11 mouse cellular contexts compared by ENCODE assay signal in genomic region chr1:106715111-106716083, GRCm38 (mm10). TPM values are rescaled to one million over a fixed set of nuclear protein-coding genes. Genes with fewer than 3 reads are reported as not detected.
DNase-seq lines count a peak whose midpoint lies in the region; ATAC-seq and TF ChIP-seq lines count a peak whose summit lies in the region.
"Had no signal": no experiment of that assay in that cellular context is flagged by ENCODE, and none has a peak within 500 bp of the region (broad histone marks: within the 10 kb centered on the region; RNA-seq: fewer than 3 reads in every experiment).

No protein-coding gene starts in this region.

- H3K4me3 ChIP-seq in heart, embryonic 10.5 days: peak overlapping the region; percentile 85
- H3K4me3 ChIP-seq in lung, embryonic 16.5 days (ENCODE audit: low read length): peak overlapping the region; percentile 85; the same call in 1 of the 2 replicates
- no peak overlapping the region for H3K4me3 ChIP-seq in midbrain, postnatal 0 days (ENCODE audit: low read depth, low read length)

- no peak for DNase-seq in heart, embryonic 10.5 days (ENCODE audit: low spot score)
- DNase-seq in heart, adult 8-10 months (ENCODE audit: low spot score): no peak
- no peak for DNase-seq in lung, postnatal 14 days
- DNase-seq in induced T-regulatory cell, adult 2 months (ENCODE audit: low read depth): peak; percentile 18
- DNase-seq in midbrain, postnatal 0 days (ENCODE audit: low spot score): no peak
- no peak for DNase-seq in thymus, adult 18-20 months
- DNase-seq in cerebellum, postnatal 4 days (ENCODE audit: low spot score in 2 of 2): no peak
- DNase-seq: layer of hippocampus, postnatal 36 days; right cerebral cortex, postnatal 25 days; thymus, postnatal 14 days had no signal

- no peak for TF ChIP-seq CTCF in midbrain, postnatal 0 days (IDR thresholded peaks at IDR 0.05)

- H3K4me1 ChIP-seq in heart, embryonic 10.5 days: peaks cover 13% of the 10 kb centered on the region
- peaks cover 11% of the 10 kb centered on the region for H3K4me1 ChIP-seq in lung, embryonic 16.5 days (replicated peaks; ENCODE audit: control insufficient read depth, insufficient read depth, low read length)
- H3K4me1 ChIP-seq in midbrain, postnatal 0 days (ENCODE audit: insufficient read depth, low read length): peaks cover 4% of the 10 kb centered on the region; the same call in 1 of the 2 replicates

- no peaks in the 10 kb centered on the region for H3K9me3 ChIP-seq in heart, embryonic 10.5 days
- no peaks in the 10 kb centered on the region for H3K9me3 ChIP-seq in lung, embryonic 16.5 days (ENCODE audit: control insufficient read depth, low read length)
- no peaks in the 10 kb centered on the region for H3K9me3 ChIP-seq in midbrain, postnatal 0 days (ENCODE audit: low read length)

- no peaks in the 10 kb centered on the region for H3K27me3 ChIP-seq in heart, embryonic 10.5 days (ENCODE audit: insufficient read depth, poor library complexity, severe bottlenecking)
- H3K27me3 ChIP-seq in lung, embryonic 16.5 days (ENCODE audit: control insufficient read depth, insufficient read depth, low read depth, low read length): no peaks in the 10 kb centered on the region
- no peaks in the 10 kb centered on the region for H3K27me3 ChIP-seq in midbrain, postnatal 0 days (ENCODE audit: insufficient read depth, low read length)

- H3K9ac ChIP-seq in lung, embryonic 16.5 days (ENCODE audit: low read length): no peak overlapping the region
- H3K9ac ChIP-seq in midbrain, postnatal 0 days (replicated peaks; ENCODE audit: low read length, poor library complexity, severe bottlenecking): no peak overlapping the region

- H3K4me2 ChIP-seq in lung, embryonic 16.5 days (ENCODE audit: low read depth, low read length): peak overlapping the region; percentile 95; the same call in 1 of the 2 replicates
- H3K4me2 ChIP-seq in midbrain, postnatal 0 days (ENCODE audit: low read depth, low read length, poor library complexity, severe bottlenecking): peak overlapping the region; percentile 91; the same call in 1 of the 2 replicates

- H3K27ac ChIP-seq in heart, embryonic 10.5 days: peak overlapping the region; percentile 96; the same call in 1 of the 2 replicates
- H3K27ac ChIP-seq in lung, embryonic 16.5 days (ENCODE audit: low read length): peak overlapping the region; percentile 95; the same call in 1 of the 2 replicates
- no peak overlapping the region for H3K27ac ChIP-seq in midbrain, postnatal 0 days (ENCODE audit: low read depth, low read length)

- ATAC-seq in lung, embryonic 16.5 days (ENCODE audit: low read depth): no peak
- ATAC-seq in midbrain, postnatal 0 days (ENCODE audit: low FRiP score): no peak

- WGBS in heart, embryonic 10.5 days: 82% methylated on average over 13 of the region's 13 CpGs
- 81% methylated on average over 13 of the region's 13 CpGs for WGBS in lung, embryonic 16.5 days
- 90% methylated on average over 13 of the region's 13 CpGs for WGBS in midbrain, postnatal 0 days

- no peaks in the 10 kb centered on the region for H3K36me3 ChIP-seq in heart, embryonic 10.5 days
- no peaks in the 10 kb centered on the region for H3K36me3 ChIP-seq in lung, embryonic 16.5 days (ENCODE audit: control insufficient read depth, insufficient read depth, low read length)
- H3K36me3 ChIP-seq in midbrain, postnatal 0 days (ENCODE audit: insufficient read depth, low read length): no peaks in the 10 kb centered on the region

RNA-seq across cellular contexts. Expression of gene Bcl2, which starts 1.3 kb away (rescaled TPM):
- polyA plus RNA-seq in heart, embryonic 10.5 days (2016; fragmentation: Nextera tagmentation; extraction: Ambion mirVana): 12.1 and 15.0 TPM in 2 replicates
- 1 to 10 TPM; 3.7 to 5.4 (median 4.2) TPM for total RNA-seq in heart, adult 8-10 months (2022)
- 18.5 and 19.7 TPM in 2 replicates for polyA plus RNA-seq in lung, embryonic 16.5 days (2015; fragmentation: Nextera tagmentation; extraction: Ambion mirVana)
- total RNA-seq in midbrain, postnatal 0 days (2014; rRNA removed): 13.5 and 18.8 TPM in 2 replicates
- polyA plus RNA-seq in midbrain, postnatal 0 days (2015; fragmentation: Nextera tagmentation; extraction: Ambion mirVana): 6.8 and 9.0 TPM in 2 replicates

RNA-seq across cellular contexts. Expression of gene Kdsr, which starts 44.1 kb away (rescaled TPM):
- polyA plus RNA-seq in heart, embryonic 10.5 days (2016; fragmentation: Nextera tagmentation; extraction: Ambion mirVana): 7.5 and 7.7 TPM in 2 replicates
- 1 to 10 TPM; 4.3 to 7.5 (median 5.0) TPM for total RNA-seq in heart, adult 8-10 months (2022)
- polyA plus RNA-seq in lung, embryonic 16.5 days (2015; fragmentation: Nextera tagmentation; extraction: Ambion mirVana): 17.5 and 17.7 TPM in 2 replicates
- 10.6 and 14.3 TPM in 2 replicates for total RNA-seq in midbrain, postnatal 0 days (2014; rRNA removed)
- polyA plus RNA-seq in midbrain, postnatal 0 days (2015; fragmentation: Nextera tagmentation; extraction: Ambion mirVana): 17.1 and 18.9 TPM in 2 replicates
